Mouse (Mus musculus) urinary bladder, postnatal 36 days (tissue): ENCODE measurements around the gene Mrpl22.
A peak's percentile ranks its signal among the peaks of the same experiment; 100 is the strongest.
"Not testable (repeated sequence)": the region's sequence is repeated elsewhere in the genome, so short reads cannot be mapped to it uniquely, and the experiment has no call there.

Source experiments
- DNase-seq, 2 experiments: peaks; one replicate each; pipeline ENCODE4 v3.0.0; 2022; ENCODE audit warnings: low spot score in 2 of 2, mixed read lengths in 1 of 2

Mrpl22 gene

DNA sequence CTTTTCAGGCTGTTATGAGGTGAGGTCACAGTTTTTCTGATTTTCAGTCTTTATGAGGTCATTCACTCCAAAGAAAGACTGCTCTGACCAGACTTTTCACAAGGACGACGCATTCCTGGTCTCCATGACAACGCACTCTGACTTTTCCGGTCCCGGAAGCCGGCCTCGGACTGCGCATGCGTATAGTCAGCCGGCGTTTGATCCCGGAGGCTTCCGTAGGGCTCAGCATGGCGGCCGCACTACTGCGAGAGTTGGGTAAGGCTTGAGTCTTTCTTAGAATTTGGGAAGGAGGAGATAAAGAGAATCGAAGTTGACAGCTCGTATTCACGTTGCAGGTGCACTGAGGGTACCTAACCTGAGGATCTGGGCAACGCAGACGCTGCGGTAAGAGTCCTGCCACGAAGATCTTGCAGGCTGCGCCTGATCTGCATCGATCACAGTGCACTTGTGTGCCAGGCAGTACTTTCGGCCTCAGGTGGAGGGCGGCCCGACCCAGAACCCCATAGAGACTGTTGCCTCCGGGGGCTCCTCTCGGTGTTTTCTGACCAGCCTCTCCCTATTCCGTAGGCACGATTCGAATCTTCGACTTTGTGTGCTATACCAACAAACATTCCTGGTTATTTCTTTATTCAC is at the start of gene Mrpl22:
Mrpl22 (plus strand) TSS at position 203 of the 633 bp plus-strand sequence.
- peak; percentile 92 to 95 for DNase-seq

- no peak for DNase-seq
Measured at GRCm38 (mm10) chr11:58123711-58124110, 47.8 kb upstream of the Mrpl22 start.

- DNase-seq: no peak
Measured at GRCm38 (mm10) chr11:58125021-58125420, 46.4 kb upstream of the Mrpl22 start.

GRCm38 (mm10) chr11:58126397-58127160 is 44.9 kb upstream of the Mrpl22 start:
- peak in 1 of 2 experiments; percentile 40 for DNase-seq

GRCm38 (mm10) chr11:58127544-58127943 is 43.9 kb upstream of the Mrpl22 start:
- no peak for DNase-seq

- DNase-seq: no peak
Measured at GRCm38 (mm10) chr11:58129302-58129843, 42.1 kb upstream of the Mrpl22 start.

DNA sequence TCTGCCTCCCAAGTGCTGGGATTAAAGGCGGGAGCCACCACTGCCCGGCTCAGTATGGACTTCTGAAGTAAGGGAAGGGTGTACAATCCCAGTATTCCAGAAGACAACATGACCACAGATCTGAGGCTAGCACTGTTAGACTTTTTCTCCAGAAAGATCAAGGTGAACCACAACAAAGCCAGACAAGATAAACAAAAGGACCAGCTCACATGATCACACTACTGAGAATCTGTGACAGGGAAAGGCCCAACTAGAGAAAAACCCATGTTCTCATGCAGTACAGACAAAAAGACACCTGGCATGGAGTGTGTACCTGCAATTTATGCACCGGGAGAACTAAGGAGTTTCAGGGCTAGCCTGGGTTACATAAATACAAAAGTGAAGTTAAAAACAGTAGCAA is 39.4 kb upstream of the Mrpl22 start:
- DNase-seq: no peak

- DNase-seq: no peak
Measured at GRCm38 (mm10) chr11:58134869-58135268, 36.6 kb upstream of the Mrpl22 start.

GRCm38 (mm10) chr11:58135296-58135695 is 36.2 kb upstream of the Mrpl22 start:
- DNase-seq: no peak

GRCm38 (mm10) chr11:58136677-58137076 is 34.8 kb upstream of the Mrpl22 start:
- DNase-seq: no peak

DNA sequence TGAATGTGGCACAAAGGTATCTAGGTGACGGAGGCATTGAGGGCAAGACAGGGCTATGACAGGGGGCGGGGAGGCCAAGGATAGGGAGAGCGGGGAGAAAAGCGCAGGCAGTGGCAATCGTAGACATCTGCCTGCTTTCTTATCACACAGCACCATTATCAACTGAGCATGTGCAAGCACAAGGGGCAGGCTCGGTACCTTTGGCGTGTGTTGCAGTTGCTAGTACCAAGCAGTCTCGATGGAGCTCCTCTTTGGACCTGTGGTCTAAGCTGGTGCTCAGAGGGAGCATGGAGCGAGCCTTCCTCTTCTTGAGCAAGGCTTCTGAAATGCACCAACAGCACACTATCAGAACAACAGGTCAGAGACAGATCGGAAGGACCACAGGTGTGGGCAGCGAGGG is 32.6 kb upstream of the Mrpl22 start:
- no peak for DNase-seq

DNA sequence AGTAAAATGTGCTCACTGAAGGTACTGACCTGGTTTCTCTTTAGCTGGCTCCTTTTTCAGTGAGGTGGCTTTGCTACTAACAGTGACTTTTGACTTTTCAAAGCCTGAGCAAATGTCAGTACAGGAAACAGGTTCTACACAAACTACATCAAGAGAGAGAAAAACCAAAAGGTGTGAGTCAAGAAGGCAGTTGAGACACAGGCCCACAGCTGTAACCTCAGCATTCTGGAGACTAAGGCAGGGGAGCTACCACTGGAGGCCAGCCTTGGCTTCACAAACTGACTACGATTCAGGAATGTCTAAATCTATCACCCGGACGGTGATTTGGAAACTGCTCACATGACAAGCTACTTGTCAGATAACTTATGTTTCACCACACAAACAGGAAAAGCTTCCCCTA is 32.0 kb upstream of the Mrpl22 start:
- DNase-seq: no peak

DNA sequence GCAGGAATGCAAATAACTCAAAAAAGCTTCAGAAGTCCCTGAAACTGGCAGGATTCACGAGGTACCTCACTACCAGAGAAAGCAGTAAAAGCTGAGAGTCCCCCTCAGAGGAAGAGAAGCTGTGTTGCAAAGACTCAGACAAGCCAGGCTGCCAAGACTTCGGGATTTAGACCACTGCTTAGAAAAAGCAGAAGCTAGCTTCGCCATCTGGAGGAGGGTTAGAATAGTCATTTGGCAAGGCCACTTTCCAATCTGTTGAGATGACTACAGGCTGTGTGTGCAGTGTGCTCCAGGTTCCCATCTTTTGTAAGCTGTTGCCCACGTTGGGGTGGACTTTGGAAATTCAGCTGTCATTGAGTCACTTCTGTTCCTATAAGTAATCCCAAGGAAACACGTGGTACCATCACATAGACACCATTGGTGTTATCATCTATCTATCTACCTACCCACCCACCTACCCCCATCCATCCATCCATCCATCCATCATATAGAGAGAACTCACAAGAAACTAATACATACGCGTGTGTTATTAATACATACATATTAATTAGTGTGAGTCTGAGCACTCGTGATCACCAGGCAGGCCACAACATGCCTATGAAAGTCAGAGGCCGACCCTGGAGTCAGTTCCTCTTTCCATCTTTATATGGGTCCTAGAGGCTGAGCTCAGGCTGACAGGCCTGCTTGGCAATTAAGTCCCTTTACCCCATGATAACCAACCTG is 27.6 kb upstream of the Mrpl22 start:
- no peak for DNase-seq

GRCm38 (mm10) chr11:58146241-58146640 is 25.2 kb upstream of the Mrpl22 start:
- DNase-seq: no peak

DNA sequence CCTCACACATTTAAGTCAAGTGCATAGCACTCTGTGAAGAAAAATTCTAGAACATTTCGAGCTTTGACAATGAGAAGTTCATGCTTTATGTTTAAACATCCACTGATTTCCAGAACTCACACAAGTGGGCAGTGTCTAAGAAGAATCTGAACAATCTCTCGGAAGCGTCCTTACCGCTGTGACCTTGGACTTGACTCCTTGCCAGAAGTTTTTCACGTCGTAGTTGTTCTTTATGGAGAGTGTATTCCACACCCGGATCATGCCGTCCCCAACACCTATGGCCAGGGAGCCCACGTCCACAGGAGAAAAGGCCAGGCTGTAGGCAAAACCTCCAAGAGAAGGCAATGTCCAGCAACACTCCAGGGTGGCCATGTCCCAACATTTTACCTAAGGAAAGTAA is 16.0 kb upstream of the Mrpl22 start:
- DNase-seq: no peak

- DNase-seq: no peak
Measured at GRCm38 (mm10) chr11:58156871-58157270, 14.6 kb upstream of the Mrpl22 start.

GRCm38 (mm10) chr11:58165072-58165471 is 6.4 kb upstream of the Mrpl22 start:
- DNase-seq: no peak

DNA sequence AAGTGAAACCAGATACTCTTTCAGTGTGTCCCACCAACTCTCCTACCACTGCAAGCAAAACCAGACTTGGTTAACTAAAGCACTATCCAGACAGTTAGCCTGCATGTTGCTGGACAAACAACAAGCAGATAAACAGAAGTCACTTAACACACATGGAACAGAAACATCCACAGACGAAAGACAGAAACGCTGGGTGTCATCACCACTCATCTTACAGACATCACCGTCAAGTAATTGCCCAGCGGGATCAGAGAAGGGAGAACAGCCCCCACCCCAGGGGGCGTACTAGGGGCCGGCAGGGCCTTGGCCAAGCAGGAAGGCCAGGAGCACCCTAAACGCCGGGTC is 3.7 kb upstream of the Mrpl22 start:
- no peak for DNase-seq

DNA sequence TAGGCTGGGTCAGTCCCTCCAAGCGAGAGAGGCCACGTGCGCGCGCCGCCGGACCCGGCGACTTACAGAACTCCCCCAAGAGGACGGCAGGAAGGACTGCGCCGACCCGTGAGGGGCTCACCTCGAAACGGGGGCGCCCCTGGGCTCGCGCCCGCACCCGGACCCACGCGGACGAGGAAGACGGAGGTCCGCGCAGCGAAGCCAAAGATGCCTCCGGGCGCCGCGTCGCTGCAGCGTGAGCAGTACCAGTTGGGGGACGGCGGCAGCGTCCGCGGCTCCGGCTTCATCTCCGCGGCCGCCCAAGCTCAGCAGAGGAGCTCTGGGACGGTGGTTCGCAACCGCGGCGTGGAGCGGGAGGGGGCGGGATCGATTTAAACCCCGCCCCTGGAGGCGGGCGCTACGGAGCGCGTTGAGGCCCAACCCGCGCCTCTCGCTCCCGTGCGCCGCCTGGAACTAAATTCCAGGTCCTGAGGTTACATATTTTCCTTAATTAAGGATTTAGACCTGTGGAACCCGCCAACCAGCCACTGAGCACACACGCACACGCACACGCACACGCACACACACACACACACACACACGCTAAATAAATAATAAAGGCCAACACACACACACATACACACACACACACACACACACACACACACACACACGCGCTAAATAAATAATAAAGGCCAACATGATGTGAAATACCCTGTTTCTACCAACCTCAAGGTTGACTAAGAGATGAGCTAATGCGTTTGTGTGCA is 3.1 kb upstream of the Mrpl22 start, which contains the start of gene Gemin5:
Gemin5 (minus strand) TSS at position 373 of the 749 bp plus-strand sequence.
- DNase-seq: peak; percentile 72 to 81

DNA sequence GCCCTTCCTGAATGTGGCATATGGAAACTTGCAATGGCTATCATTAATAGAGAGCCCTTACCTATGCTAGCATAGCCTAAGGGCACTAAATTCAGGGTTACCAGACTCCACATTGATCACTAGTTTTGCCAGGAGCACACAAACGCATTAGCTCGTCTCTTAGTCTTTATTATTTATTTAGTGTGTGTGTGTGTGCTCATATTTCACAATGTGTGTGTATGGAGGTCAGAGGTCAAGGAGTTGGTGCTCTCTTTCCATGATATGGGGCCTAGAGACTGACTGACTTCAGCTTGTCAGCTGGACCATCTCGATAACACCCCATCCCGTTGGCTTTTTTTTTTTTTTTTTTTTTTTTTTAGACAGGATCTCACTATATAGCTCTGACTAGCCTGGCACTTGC is 1.8 kb upstream of the Mrpl22 start:
- no peak for DNase-seq

GRCm38 (mm10) chr11:58179563-58179962 is 8.1 kb downstream of the Mrpl22 start:
- peak; percentile 65 to 68 for DNase-seq

- not testable (repeated sequence) for DNase-seq
Measured at GRCm38 (mm10) chr11:58179986-58180385, 8.5 kb downstream of the Mrpl22 start.
